Comparison of ENCODE assay signal across 30 mouse cellular contexts in genomic region chr16:90598727-90599126, GRCm38 (mm10).
A peak's percentile ranks its signal among the peaks of the same experiment; 100 is the strongest.
DNase-seq lines count a peak whose midpoint lies in the region; ATAC-seq and TF ChIP-seq lines count a peak whose summit lies in the region.
"Had no signal": no experiment of that assay in that cellular context is flagged by ENCODE, and none has a peak within 500 bp of the region (broad histone marks: within the 10 kb centered on the region; RNA-seq: fewer than 3 reads in every experiment).

No protein-coding gene starts in this region.

- H3K4me2 ChIP-seq in hindbrain, embryonic 16.5 days (ENCODE audit: low read length) = no peak overlapping the region
- no peak overlapping the region for H3K4me2 ChIP-seq in hindbrain, embryonic 11.5 days (replicated peaks; ENCODE audit: low read depth, low read length)
- H3K4me2 ChIP-seq in midbrain, postnatal 0 days (ENCODE audit: low read depth, low read length, poor library complexity, severe bottlenecking) = no peak overlapping the region
- no peak overlapping the region for H3K4me2 ChIP-seq in midbrain, embryonic 16.5 days (ENCODE audit: low read length)
- H3K4me2 ChIP-seq: embryonic facial prominence, embryonic 13.5 days; heart, embryonic 15.5 days; hindbrain, embryonic 14.5 days; intestine, embryonic 15.5 days; limb, embryonic 12.5 days; liver, embryonic 13.5 days; midbrain, embryonic 13.5 days had no signal

- no peak overlapping the region for H3K27ac ChIP-seq in hindbrain, embryonic 16.5 days (ENCODE audit: low read depth, low read length)
- no peak overlapping the region for H3K27ac ChIP-seq in hindbrain, embryonic 11.5 days (ENCODE audit: low read depth, low read length)
- H3K27ac ChIP-seq in midbrain, postnatal 0 days (ENCODE audit: low read depth, low read length) = no peak overlapping the region
- no peak overlapping the region for H3K27ac ChIP-seq in midbrain, embryonic 16.5 days (ENCODE audit: low read length)
- H3K27ac ChIP-seq: embryonic facial prominence, embryonic 13.5 days; heart, embryonic 10.5 days; heart, embryonic 15.5 days; hindbrain, embryonic 14.5 days; intestine, embryonic 15.5 days; limb, embryonic 12.5 days; liver, embryonic 13.5 days; midbrain, embryonic 13.5 days had no signal

- no peaks in the 10 kb centered on the region; the same call in 1 of the 2 replicates for H3K9me3 ChIP-seq in hindbrain, embryonic 16.5 days (ENCODE audit: control insufficient read depth, low read length)
- H3K9me3 ChIP-seq in hindbrain, embryonic 11.5 days (ENCODE audit: control insufficient read depth, low read length) = peaks cover 2% of the 10 kb centered on the region; the same call in 1 of the 2 replicates
- H3K9me3 ChIP-seq in midbrain, postnatal 0 days (ENCODE audit: low read length) = no peaks in the 10 kb centered on the region
- no peaks in the 10 kb centered on the region for H3K9me3 ChIP-seq in midbrain, embryonic 16.5 days (replicated peaks; ENCODE audit: control insufficient read depth, low read length, poor library complexity, severe bottlenecking)
- H3K9me3 ChIP-seq: heart, embryonic 15.5 days; intestine, embryonic 15.5 days had no signal

- TF ChIP-seq POLR2A in brain, embryonic 14.5 days (IDR thresholded peaks at IDR 0.05; ENCODE audit: borderline replicate concordance, extremely low read depth, insufficient read depth, insufficient read length, poor library complexity, severe bottlenecking) = no peak

- TF ChIP-seq CTCF in midbrain, postnatal 0 days (IDR thresholded peaks at IDR 0.05) = no peak
- TF ChIP-seq CTCF in brain, embryonic 14.5 days (IDR thresholded peaks at IDR 0.05; ENCODE audit: borderline replicate concordance, extremely low read depth, insufficient read depth, insufficient read length) = no peak

- 84% methylated on average over 7 of the region's 7 CpGs for WGBS in hindbrain, embryonic 16.5 days
- 82% methylated on average over 7 of the region's 7 CpGs for WGBS in hindbrain, embryonic 11.5 days
- whole genome bisulfite sequencing in midbrain, postnatal 0 days = 79% methylated on average over 7 of the region's 7 CpGs
- 79% methylated on average over 7 of the region's 7 CpGs for WGBS in midbrain, embryonic 16.5 days

- peak; percentile 42; the same call in 1 of the 2 replicates for ATAC-seq in hindbrain, embryonic 16.5 days
- no peak for ATAC-seq in hindbrain, embryonic 11.5 days (ENCODE audit: low FRiP score)
- ATAC-seq in midbrain, postnatal 0 days (ENCODE audit: low FRiP score) = peak; percentile 52; the same call in 1 of the 2 replicates
- ATAC-seq in midbrain, embryonic 16.5 days = no peak
- no peak for ATAC-seq in megakaryocyte, adult 5-6 weeks (ENCODE audit: poor library complexity, severe bottlenecking)
- ATAC-seq: intestine, embryonic 15.5 days; lung, postnatal 0 days; midbrain, embryonic 13.5 days had no signal

- DNase-seq in hindbrain, embryonic 11.5 days (ENCODE audit: low spot score) = no peak
- no peak for DNase-seq in midbrain, postnatal 0 days (ENCODE audit: low spot score)
- peak; percentile 27 for DNase-seq in brain, embryonic 14.5 days (ENCODE audit: low read depth)
- no peak for DNase-seq in cerebellum, postnatal 25 days
- DNase-seq: adrenal gland, adult 8-10 months; cerebellum, adult 8-10 months; embryo, embryonic 11 days; gastrocnemius, postnatal 25 days; heart, adult 11 months; heart, postnatal 36 days; kidney, adult 2 months; kidney, postnatal 36 days; layer of hippocampus, postnatal 36 days; liver, embryonic 13.5 days; lung, adult 18-20 months; lung, postnatal 4 days; spleen, adult 18-20 months; thymus, postnatal 4 days had no signal

- no peaks in the 10 kb centered on the region for H3K36me3 ChIP-seq in hindbrain, embryonic 16.5 days (ENCODE audit: control insufficient read depth, insufficient read depth, low read length)
- H3K36me3 ChIP-seq in hindbrain, embryonic 11.5 days (ENCODE audit: control insufficient read depth, insufficient read depth, low read length) = no peaks in the 10 kb centered on the region
- no peaks in the 10 kb centered on the region for H3K36me3 ChIP-seq in midbrain, postnatal 0 days (ENCODE audit: insufficient read depth, low read length)
- H3K36me3 ChIP-seq in midbrain, embryonic 16.5 days (ENCODE audit: control insufficient read depth, insufficient read depth, low read length) = no peaks in the 10 kb centered on the region
- H3K36me3 ChIP-seq: embryonic facial prominence, embryonic 13.5 days; heart, embryonic 10.5 days; heart, embryonic 15.5 days; intestine, embryonic 15.5 days; limb, embryonic 12.5 days; liver, embryonic 13.5 days; midbrain, embryonic 13.5 days had no signal

- no peak overlapping the region for H3K4me3 ChIP-seq in hindbrain, embryonic 16.5 days (ENCODE audit: low read length)
- no peak overlapping the region for H3K4me3 ChIP-seq in hindbrain, embryonic 11.5 days (ENCODE audit: low read depth, low read length)
- no peak overlapping the region for H3K4me3 ChIP-seq in midbrain, postnatal 0 days (ENCODE audit: low read depth, low read length)
- H3K4me3 ChIP-seq in midbrain, embryonic 16.5 days (ENCODE audit: low read depth, low read length) = no peak overlapping the region
- H3K4me3 ChIP-seq: embryonic facial prominence, embryonic 13.5 days; erythroblast, embryonic 14.5 days; heart, embryonic 10.5 days; heart, embryonic 15.5 days; intestine, embryonic 15.5 days; limb, embryonic 12.5 days; liver, embryonic 13.5 days; midbrain, embryonic 13.5 days had no signal

- no peaks in the 10 kb centered on the region for H3K4me1 ChIP-seq in hindbrain, embryonic 16.5 days (ENCODE audit: control insufficient read depth, insufficient read depth, low read depth, low read length)
- no peaks in the 10 kb centered on the region for H3K4me1 ChIP-seq in hindbrain, embryonic 11.5 days (replicated peaks; ENCODE audit: control insufficient read depth, insufficient read depth, low read length)
- no peaks in the 10 kb centered on the region for H3K4me1 ChIP-seq in midbrain, postnatal 0 days (ENCODE audit: insufficient read depth, low read length)
- no peaks in the 10 kb centered on the region for H3K4me1 ChIP-seq in midbrain, embryonic 16.5 days (ENCODE audit: control insufficient read depth, insufficient read depth, low read length)
- H3K4me1 ChIP-seq: heart, embryonic 10.5 days; heart, embryonic 15.5 days; intestine, embryonic 15.5 days; limb, embryonic 12.5 days; liver, embryonic 13.5 days; midbrain, embryonic 13.5 days had no signal

- no peak overlapping the region for H3K9ac ChIP-seq in hindbrain, embryonic 16.5 days (ENCODE audit: low read depth, low read length)
- no peak overlapping the region for H3K9ac ChIP-seq in hindbrain, embryonic 11.5 days (ENCODE audit: low read depth, low read length)
- H3K9ac ChIP-seq in midbrain, postnatal 0 days (replicated peaks; ENCODE audit: low read length, poor library complexity, severe bottlenecking) = no peak overlapping the region
- H3K9ac ChIP-seq in midbrain, embryonic 16.5 days (ENCODE audit: low read depth, low read length) = no peak overlapping the region
- H3K9ac ChIP-seq: embryonic facial prominence, embryonic 13.5 days; heart, embryonic 15.5 days; hindbrain, embryonic 14.5 days; intestine, embryonic 15.5 days; limb, embryonic 12.5 days; liver, embryonic 13.5 days; midbrain, embryonic 13.5 days had no signal

- H3K27me3 ChIP-seq in hindbrain, embryonic 16.5 days (replicated peaks; ENCODE audit: control insufficient read depth, insufficient read depth, low read length) = no peaks in the 10 kb centered on the region
- H3K27me3 ChIP-seq in hindbrain, embryonic 11.5 days (ENCODE audit: control insufficient read depth, insufficient read depth, low read length) = no peaks in the 10 kb centered on the region
- no peaks in the 10 kb centered on the region for H3K27me3 ChIP-seq in midbrain, postnatal 0 days (ENCODE audit: insufficient read depth, low read length)
- H3K27me3 ChIP-seq in midbrain, embryonic 16.5 days (ENCODE audit: control insufficient read depth, insufficient read depth, low read depth, low read length) = no peaks in the 10 kb centered on the region
- H3K27me3 ChIP-seq: embryonic facial prominence, embryonic 13.5 days; heart, embryonic 15.5 days; intestine, embryonic 15.5 days; limb, embryonic 12.5 days; liver, embryonic 13.5 days; midbrain, embryonic 13.5 days had no signal

Comparison
In these comparisons a context has a peak if more than half of its experiments do, and no peak if none do; other contexts are left out.
1. ATAC-seq: peak in hindbrain, embryonic 16.5 days (single experiment) and midbrain, postnatal 0 days (single experiment); none in hindbrain, embryonic 11.5 days (single experiment), midbrain, embryonic 16.5 days (single experiment) and megakaryocyte, adult 5-6 weeks (single experiment).